Mouse (Mus musculus) limb, embryonic 14.5 days (tissue): ENCODE results near the gene Atp5h. TPM values are rescaled to one million over a fixed set of nuclear protein-coding genes. Genes with fewer than 3 reads are reported as not detected.

Experiments used
- ATAC-seq: fragments of 200-750 bp; cut with Nextera tagmentation; 2 replicates; pipeline ENCODE4 v1.8.0; 2017; ENCODE audit warnings: low read depth, moderate number of reproducible peaks, moderate TSS enrichment; ENCODE audit not compliant: low FRiP score
- DNase-seq: peaks from one replicate; pipeline ENCODE4 v3.0.0-alpha.2; 2015; ENCODE audit warnings: low spot score
- H3K27ac ChIP-seq: fragments of 300-500 bp; sonication (generic); replicated peaks from 2 replicates; pipeline ENCODE4 v1.5.1; 2014; ENCODE audit warnings: low read depth, mild to moderate bottlenecking, low read length, moderate library complexity, mixed read lengths
- H3K27me3 ChIP-seq: fragments of 300-500 bp; sonication (generic); 2 replicates; pipeline ENCODE4 v1.6.1; 2014; ENCODE audit warnings: low read length, mixed read lengths; ENCODE audit not compliant: control insufficient read depth, insufficient read depth
- H3K36me3 ChIP-seq: fragments of 300-500 bp; sonication (generic); 2 replicates; pipeline ENCODE4 v1.6.1; 2014; ENCODE audit warnings: mild to moderate bottlenecking, low read length, moderate library complexity, mixed read lengths; ENCODE audit not compliant: control insufficient read depth, insufficient read depth
- H3K4me1 ChIP-seq: fragments of 300-500 bp; sonication (generic); 2 replicates; pipeline ENCODE4 v1.6.1; 2014; ENCODE audit warnings: antibody characterized with exemption, low read length, mixed read lengths; ENCODE audit not compliant: control insufficient read depth, insufficient read depth
- H3K4me2 ChIP-seq: fragments of 300-500 bp; sonication (generic); replicated peaks from 2 replicates; pipeline ENCODE4 v1.6.1; 2014; ENCODE audit warnings: low read depth, mild to moderate bottlenecking, low read length, moderate library complexity; ENCODE audit not compliant: severe bottlenecking
- H3K4me3 ChIP-seq: fragments of 300-500 bp; sonication (generic); replicated peaks from 2 replicates; pipeline ENCODE4 v1.5.1; 2014; ENCODE audit warnings: low read length
- H3K9ac ChIP-seq: fragments of 300-500 bp; sonication (generic); 2 replicates; pipeline ENCODE4 v1.6.1; 2014; ENCODE audit warnings: mild to moderate bottlenecking, low read depth, low read length, moderate library complexity; ENCODE audit not compliant: severe bottlenecking
- H3K9me3 ChIP-seq: fragments of 300-500 bp; sonication (generic); 2 replicates; pipeline ENCODE4 v1.6.1; 2016; ENCODE audit warnings: low read length; ENCODE audit not compliant: control insufficient read depth
- POLR2A ChIP-seq: fragments of 200-500 bp; IDR thresholded peaks from 2 replicates; pipeline ENCODE4 v1.8.0; 2012; ENCODE audit warnings: inconsistent platforms, mild to moderate bottlenecking, moderate library complexity, borderline replicate concordance; ENCODE audit not compliant: insufficient read depth, insufficient read length; ENCODE audit errors: extremely low read depth
- WGBS: fragments of 180-500 bp; shearing (Covaris S2); extraction: QIAGEN DNeasy Blood & Tissue Kit; methylation state at CpG from one replicate; pipeline ENCODE4 v1.1.7; 2014; 5-methylcytosine and 5-hydroxymethylcytosine counted together
- polyA plus RNA-seq, 2 experiments: library from polyadenylated mRNA; depleted of rRNA in 1 of 2; stranded (reverse) in 1 of 2; unstranded in 1 of 2; fragments of >200 nt; fragmentation: Nextera tagmentation in 1 of 2; extraction: Ambion mirVana in 1 of 2; gene quantifications; 2 replicates each; pipeline versions ENCODE4 v1.2.1 to v1.2.3; 2012 to 2014

The Atp5h gene
- polyA plus RNA-seq, 2 experiments: 427 to 933 TPM

GRCm38 (mm10) chr11:115377254-115377653 lies 42.5 kb downstream of the Atp5h start:
- Histone ChIP-seq H3K4me1 (peaks cover 6% of the 10 kb centered on the region; the same call in 1 of the 2 replicates), H3K4me2 (no peak overlapping the region), H3K4me3 (no peak overlapping the region), H3K36me3 (no peaks in the 10 kb centered on the region), H3K9ac (no peak overlapping the region), H3K27ac (no peak overlapping the region), H3K27me3 (peaks cover 22% of the 10 kb centered on the region), H3K9me3 (no peaks in the 10 kb centered on the region)
- ATAC-seq: no peak
- no peak for TF ChIP-seq POLR2A
- no peak for DNase-seq
- 84% methylated on average over 4 of the region's 4 CpGs for WGBS

- H3K36me3 ChIP-seq: no peaks in the 10 kb centered on the region
- 60% methylated on average over 7 of the region's 7 CpGs for WGBS
- H3K27me3 ChIP-seq: peaks cover 22% of the 10 kb centered on the region
- H3K9me3 ChIP-seq: no peaks in the 10 kb centered on the region
- no peak overlapping the region for H3K4me2 ChIP-seq
- no peak overlapping the region for H3K4me3 ChIP-seq
- H3K9ac ChIP-seq: no peak overlapping the region
- ATAC-seq: no peak
- DNase-seq: no peak
- H3K4me1 ChIP-seq: peaks cover 6% of the 10 kb centered on the region; the same call in 1 of the 2 replicates
- H3K27ac ChIP-seq: no peak overlapping the region
- no peak for TF ChIP-seq POLR2A
Measured at GRCm38 (mm10) chr11:115376722-115377121, 43.0 kb downstream of the Atp5h start.

- peak overlapping the region; percentile 52; the same call in 1 of the 2 replicates for H3K4me2 ChIP-seq
Measured at GRCm38 (mm10) chr11:115374695-115375425, 44.9 kb downstream of the Atp5h start.

GRCm38 (mm10) chr11:115373805-115374694 lies 45.7 kb downstream of the Atp5h start:
- peaks cover 41% of the 10 kb centered on the region for H3K27me3 ChIP-seq
- no peak for DNase-seq

More at GRCm38 (mm10) chr11:115374695-115375425, 44.9 kb downstream of the Atp5h start:
- no peak for TF ChIP-seq POLR2A
- Histone ChIP-seq H3K4me1 (peaks cover 6% of the 10 kb centered on the region; the same call in 1 of the 2 replicates), H3K4me3 (no peak overlapping the region; the same call in 1 of the 2 replicates), H3K9me3 (no peaks in the 10 kb centered on the region), H3K36me3 (no peaks in the 10 kb centered on the region), H3K27me3 (peaks cover 40% of the 10 kb centered on the region), H3K27ac (no peak overlapping the region), H3K9ac (no peak overlapping the region)
- WGBS: 69% methylated on average over 12 of the region's 12 CpGs
- DNase-seq: no peak
- ATAC-seq: no peak

GRCm38 (mm10) chr11:115372737-115373136 lies 47.0 kb downstream of the Atp5h start:
- peaks cover 52% of the 10 kb centered on the region for H3K27me3 ChIP-seq
- DNase-seq: no peak

More at GRCm38 (mm10) chr11:115373805-115374694, 45.7 kb downstream of the Atp5h start:
- peaks cover 6% of the 10 kb centered on the region; the same call in 1 of the 2 replicates for H3K4me1 ChIP-seq
- peak overlapping the region; percentile 52 for H3K4me2 ChIP-seq
- H3K27ac ChIP-seq: no peak overlapping the region
- no peaks in the 10 kb centered on the region for H3K9me3 ChIP-seq
- TF ChIP-seq POLR2A: no peak
- no peaks in the 10 kb centered on the region for H3K36me3 ChIP-seq
- H3K9ac ChIP-seq: peak overlapping the region; percentile 31; the same call in 1 of the 2 replicates
- 2% methylated on average over 30 of the region's 30 CpGs for WGBS
- ATAC-seq: no peak
- H3K4me3 ChIP-seq: peak overlapping the region; percentile 32

More at GRCm38 (mm10) chr11:115372737-115373136, 47.0 kb downstream of the Atp5h start:
- WGBS: 52% methylated on average over 2 of the region's 2 CpGs
- Histone ChIP-seq H3K4me2 (no peak overlapping the region), H3K4me3 (no peak overlapping the region), H3K9ac (no peak overlapping the region), H3K9me3 (no peaks in the 10 kb centered on the region), H3K4me1 (peaks cover 6% of the 10 kb centered on the region; the same call in 1 of the 2 replicates), H3K27ac (no peak overlapping the region), H3K36me3 (no peaks in the 10 kb centered on the region)
- no peak for TF ChIP-seq POLR2A
- no peak for ATAC-seq
